Mouse (Mus musculus) CH12.LX (cell line): ENCODE data around the gene Cyp17a1.

ENCODE experiments used
- POLR2A ChIP-seq: IDR thresholded peaks from 2 replicates; pipeline ENCODE4 v1.6.1; 2011; ENCODE audit warnings: low read depth, mild to moderate bottlenecking, improper control_type of control experiment, low read length
- ZC3H11A ChIP-seq: IDR thresholded peaks from 2 replicates; pipeline ENCODE4 v1.6.1; 2012; ENCODE audit warnings: low read depth, mild to moderate bottlenecking, inconsistent platforms, low read length, improper control_type of control experiment

- TF ChIP-seq POLR2A (no peak), ZC3H11A (no peak)
These were observed 10.2 kb downstream of the Cyp17a1 start for GRCm38 (mm10) chr19:46662784-46663183.
